Mouse (Mus musculus): ENCODE measurements around the gene Zranb3.

DNA sequence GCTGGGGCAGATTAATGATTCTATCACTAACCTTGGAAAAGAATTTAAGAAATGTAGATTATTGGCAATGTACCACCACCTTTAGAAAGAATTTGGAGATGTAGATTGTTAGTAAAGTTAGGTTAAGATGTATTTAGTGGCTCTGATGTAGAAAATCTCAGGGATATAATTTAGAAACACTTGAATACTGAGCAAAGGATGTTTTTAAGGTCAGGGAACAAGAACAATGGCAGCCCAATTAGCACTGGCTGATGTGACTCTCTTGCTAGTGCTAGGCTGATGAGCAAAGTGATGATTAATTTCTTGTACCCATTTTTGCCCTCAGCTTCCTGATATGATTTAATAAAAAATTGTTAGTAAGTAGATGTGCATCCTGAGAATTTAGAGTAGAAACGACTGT lies 41.4 kb downstream of the Zranb3 start:
- TF ChIP-seq CTCF (IDR thresholded peaks at IDR 0.05; ENCODE audit: extremely low read depth, insufficient read length, insufficient replicate concordance, low read depth, low read length) (no peak), POLR2A (IDR thresholded peaks at IDR 0.05; ENCODE audit: low read depth, low read length) (no peak)
